Mouse (Mus musculus) stomach, postnatal 0 days (tissue): Measurements from ENCODE around the gene Trpm3.
A peak's percentile ranks its signal among the peaks of the same experiment; 100 is the strongest.

ENCODE experiments used
- CTCF ChIP-seq: IDR thresholded peaks from 2 replicates; pipeline ENCODE4 v1.5.1; 2016; ENCODE audit warnings: antibody characterized with exemption, low read depth, mild to moderate bottlenecking, moderate library complexity
- EP300 ChIP-seq: optimal IDR thresholded peaks from 2 replicates; pipeline ENCODE3; 2016; ENCODE audit warnings: antibody characterized with exemption

- peak; percentile 63 for TF ChIP-seq EP300
- peak; percentile 23; the same call in 1 of the 2 replicates for TF ChIP-seq CTCF
These were observed 777.9 kb downstream of the Trpm3 start for GRCm38 (mm10) chr19:22916643-22917344.
